Mouse (Mus musculus): ENCODE measurements around the gene Pctp.

DNA sequence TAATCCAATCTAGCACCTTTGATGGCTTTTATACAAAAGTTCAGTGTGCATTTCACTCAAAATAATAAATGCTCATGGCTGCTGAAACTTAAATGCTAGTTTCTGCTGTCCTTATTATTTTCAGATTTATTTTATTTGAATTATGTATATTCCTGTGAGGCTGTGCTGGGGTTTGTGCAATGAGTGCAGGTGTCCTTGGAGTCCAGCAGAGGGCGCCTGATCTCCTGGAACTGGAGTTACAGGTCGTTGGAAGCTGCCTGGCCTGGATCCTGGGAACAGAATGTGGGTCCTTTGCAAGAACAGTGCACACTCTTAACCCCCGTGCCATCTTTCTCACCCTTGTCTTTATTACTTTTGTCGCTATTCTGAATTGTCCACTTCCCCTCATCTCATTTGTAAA, 33.7 kb upstream of the Pctp start:
- TF ChIP-seq CTCF (conservative IDR thresholded peaks at IDR 0.05; ENCODE audit: low read length) (peak; percentile 68), POU5F1 (IDR thresholded peaks at IDR 0.05; ENCODE audit: borderline replicate concordance, low read length) (no peak), NANOG (IDR thresholded peaks at IDR 0.05; ENCODE audit: borderline replicate concordance, low read length) (no peak)
